ENCODE assay signal across 8 mouse cellular contexts in the genomic region with DNA sequence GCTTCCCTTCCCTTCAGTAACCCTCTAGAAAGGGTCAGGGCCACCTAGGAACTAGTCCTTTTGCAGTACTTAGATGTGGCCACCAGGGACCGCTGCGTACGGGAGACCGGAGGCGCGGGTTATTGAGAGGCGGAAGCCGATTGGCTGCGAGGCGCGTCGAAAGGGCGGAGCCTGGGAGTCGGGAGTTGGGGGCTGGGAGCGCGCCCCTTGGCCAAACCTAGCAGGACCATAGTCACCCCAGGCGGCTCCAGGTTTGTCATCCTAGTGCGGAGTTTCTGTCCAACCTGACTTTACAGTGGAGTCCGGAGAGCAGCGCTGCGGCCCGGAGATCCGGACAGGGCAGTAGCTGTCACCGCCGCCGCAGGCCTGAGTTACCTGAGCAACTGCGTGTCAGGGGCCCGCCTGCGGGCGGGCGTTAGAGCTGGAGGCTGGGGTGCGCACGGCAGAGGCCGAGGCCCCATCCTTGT. TPM values are rescaled to one million over a fixed set of nuclear protein-coding genes. Genes with fewer than 3 reads are reported as not detected.
DNase-seq lines count a peak whose midpoint lies in the region; ATAC-seq and TF ChIP-seq lines count a peak whose summit lies in the region.

No protein-coding gene starts in this region.

- H3K27ac ChIP-seq in heart, embryonic 11.5 days (ENCODE audit: low read depth, low read length) = peak overlapping the region; percentile 31; the same call in 1 of the 2 replicates
- H3K27ac ChIP-seq in kidney, embryonic 16.5 days (ENCODE audit: low read length) = peak overlapping the region; percentile 50; the same call in 1 of the 2 replicates

- peak; percentile 95 for DNase-seq in CD4-positive helper T cell, adult 2 months (ENCODE audit: low read depth, low spot score)
- peak; percentile 96 for DNase-seq in brain, embryonic 14.5 days (ENCODE audit: low read depth)
- DNase-seq in liver = peak; percentile 97
- DNase-seq in monocyte, adult 2 months (ENCODE audit: low read depth in 1 of 2, low spot score in 2 of 2) = peak; percentile 75 to 91
- peak; percentile 93 to 96 for DNase-seq in spleen, postnatal 14 days (ENCODE audit: low spot score in 2 of 2)

- H3K9ac ChIP-seq in heart, embryonic 11.5 days (ENCODE audit: low read depth, low read length) = peak overlapping the region; percentile 77
- peak overlapping the region; percentile 78 for H3K9ac ChIP-seq in kidney, embryonic 16.5 days (replicated peaks; ENCODE audit: low read length)

- H3K4me2 ChIP-seq in heart, embryonic 11.5 days = peak overlapping the region; percentile 98
- H3K4me2 ChIP-seq in kidney, embryonic 16.5 days (replicated peaks; ENCODE audit: low read depth, low read length) = peak overlapping the region; percentile 94

- H3K9me3 ChIP-seq in heart, embryonic 11.5 days (replicated peaks; ENCODE audit: control insufficient read depth, low read length) = no peaks in the 10 kb centered on the region
- no peaks in the 10 kb centered on the region for H3K9me3 ChIP-seq in kidney, embryonic 16.5 days (ENCODE audit: low read length)

- H3K27me3 ChIP-seq in heart, embryonic 11.5 days (ENCODE audit: control insufficient read depth, insufficient read depth, low read length) = no peaks in the 10 kb centered on the region
- peaks cover 5% of the 10 kb centered on the region; the same call in 1 of the 2 replicates for H3K27me3 ChIP-seq in kidney, embryonic 16.5 days (ENCODE audit: insufficient read depth, low read length)

- under 1% methylated on average over 28 of the region's 34 CpGs for WGBS in heart, embryonic 11.5 days (ENCODE audit: insufficient replicate concordance)
- 0% methylated on average over 34 of the region's 34 CpGs for WGBS in kidney, embryonic 16.5 days

- peak overlapping the region; percentile 84 for H3K4me3 ChIP-seq in heart, embryonic 11.5 days (ENCODE audit: low read depth, low read length)
- H3K4me3 ChIP-seq in kidney, embryonic 16.5 days (ENCODE audit: low read length) = peak overlapping the region; percentile 82

- no peaks in the 10 kb centered on the region for H3K4me1 ChIP-seq in heart, embryonic 11.5 days (ENCODE audit: control insufficient read depth, insufficient read depth, low read length)
- peaks cover 8% of the 10 kb centered on the region; the same call in 1 of the 2 replicates for H3K4me1 ChIP-seq in kidney, embryonic 16.5 days (ENCODE audit: insufficient read depth, low read length)

- peak; percentile 88 for TF ChIP-seq CTCF in brain, embryonic 14.5 days (IDR thresholded peaks at IDR 0.05; ENCODE audit: borderline replicate concordance, extremely low read depth, insufficient read depth, insufficient read length)

- no peaks in the 10 kb centered on the region for H3K36me3 ChIP-seq in heart, embryonic 11.5 days (ENCODE audit: control insufficient read depth, insufficient read depth, low read length)
- no peaks in the 10 kb centered on the region for H3K36me3 ChIP-seq in kidney, embryonic 16.5 days (ENCODE audit: insufficient read depth, low read length)

- peak; percentile 20; the same call in 1 of the 2 replicates for TF ChIP-seq POLR2A in brain, embryonic 14.5 days (IDR thresholded peaks at IDR 0.05; ENCODE audit: borderline replicate concordance, extremely low read depth, insufficient read depth, insufficient read length, poor library complexity, severe bottlenecking)

- ATAC-seq in erythroblast, adult 5-6 weeks (replicated peaks; ENCODE audit: low FRiP score, poor library complexity, severe bottlenecking) = peak; percentile 88
- ATAC-seq in heart, embryonic 11.5 days (replicated peaks; ENCODE audit: insufficient number of reproducible peaks, low FRiP score, low TSS enrichment) = peak; percentile 89
- peak; percentile 90 for ATAC-seq in kidney, embryonic 16.5 days (ENCODE audit: low FRiP score, low TSS enrichment)

RNA-seq across cellular contexts. Expression of a gene that starts 0.5 kb away (rescaled TPM):
- 18.6 and 22.9 TPM in 2 replicates for polyA plus RNA-seq in brain, embryonic 14.5 days (2012; rRNA removed)
- total RNA-seq in erythroblast, adult 5-6 weeks (2015; ENCODE audit: low replicate concordance) = 7.7 and 29.2 TPM in 2 replicates
- total RNA-seq in erythroblast, adult 5-6 weeks (2017; ENCODE audit: low replicate concordance) = 18.1 and 18.5 TPM in 2 replicates
- polyA plus RNA-seq in heart, embryonic 11.5 days (2014; fragmentation: Nextera tagmentation; extraction: Ambion mirVana) = 9.1 and 13.5 TPM in 2 replicates
- polyA plus RNA-seq in kidney, embryonic 16.5 days (2015; fragmentation: Nextera tagmentation; extraction: Ambion mirVana) = 14.8 and 17.0 TPM in 2 replicates

RNA-seq across cellular contexts. Expression of a gene that starts 11.3 kb away (rescaled TPM):
- 12.5 and 18.0 TPM in 2 replicates for polyA plus RNA-seq in brain, embryonic 14.5 days (2012; rRNA removed)
- 110 and 113 TPM in 2 replicates for total RNA-seq in erythroblast, adult 5-6 weeks (2015; ENCODE audit: low replicate concordance)
- 22.4 and 27.5 TPM in 2 replicates for total RNA-seq in erythroblast, adult 5-6 weeks (2017; ENCODE audit: low replicate concordance)
- 47.5 and 59.6 TPM in 2 replicates for polyA plus RNA-seq in heart, embryonic 11.5 days (2014; fragmentation: Nextera tagmentation; extraction: Ambion mirVana)
- polyA plus RNA-seq in kidney, embryonic 16.5 days (2015; fragmentation: Nextera tagmentation; extraction: Ambion mirVana) = 61.2 and 64.9 TPM in 2 replicates

RNA-seq across cellular contexts. Expression of a gene that starts 57.1 kb away (rescaled TPM):
- 59.4 and 67.0 TPM in 2 replicates for polyA plus RNA-seq in brain, embryonic 14.5 days (2012; rRNA removed)
- 19.0 and 23.4 TPM in 2 replicates for total RNA-seq in erythroblast, adult 5-6 weeks (2015; ENCODE audit: low replicate concordance)
- 3.5 and 5.7 TPM in 2 replicates for total RNA-seq in erythroblast, adult 5-6 weeks (2017; ENCODE audit: low replicate concordance)
- polyA plus RNA-seq in heart, embryonic 11.5 days (2014; fragmentation: Nextera tagmentation; extraction: Ambion mirVana) = 52.0 and 53.5 TPM in 2 replicates
- polyA plus RNA-seq in kidney, embryonic 16.5 days (2015; fragmentation: Nextera tagmentation; extraction: Ambion mirVana) = 82.9 and 84.7 TPM in 2 replicates

RNA-seq across cellular contexts. Expression of a gene that starts 57.2 kb away (rescaled TPM):
- polyA plus RNA-seq in brain, embryonic 14.5 days (2012; rRNA removed) = 18.7 and 26.0 TPM in 2 replicates
- total RNA-seq in erythroblast, adult 5-6 weeks (2015; ENCODE audit: low replicate concordance) = 18.6 and 20.7 TPM in 2 replicates
- total RNA-seq in erythroblast, adult 5-6 weeks (2017; ENCODE audit: low replicate concordance) = 14.4 and 16.6 TPM in 2 replicates
- polyA plus RNA-seq in heart, embryonic 11.5 days (2014; fragmentation: Nextera tagmentation; extraction: Ambion mirVana) = 36.1 and 36.5 TPM in 2 replicates
- polyA plus RNA-seq in kidney, embryonic 16.5 days (2015; fragmentation: Nextera tagmentation; extraction: Ambion mirVana) = 36.4 and 39.6 TPM in 2 replicates

Comparison
In these comparisons a context has a peak if more than half of its experiments do, and no peak if none do; other contexts are left out.
1. Peak in every context shown above with its lines: DNase-seq, ATAC-seq, H3K4me3 ChIP-seq and H3K27ac ChIP-seq.